Mouse (Mus musculus): ENCODE data around the gene Fam83d. TPM values are rescaled to one million over a fixed set of nuclear protein-coding genes. Genes with fewer than 3 reads are reported as not detected.

The Fam83d gene
- polyA plus RNA-seq, 1 experiment: 2.9 TPM

DNA sequence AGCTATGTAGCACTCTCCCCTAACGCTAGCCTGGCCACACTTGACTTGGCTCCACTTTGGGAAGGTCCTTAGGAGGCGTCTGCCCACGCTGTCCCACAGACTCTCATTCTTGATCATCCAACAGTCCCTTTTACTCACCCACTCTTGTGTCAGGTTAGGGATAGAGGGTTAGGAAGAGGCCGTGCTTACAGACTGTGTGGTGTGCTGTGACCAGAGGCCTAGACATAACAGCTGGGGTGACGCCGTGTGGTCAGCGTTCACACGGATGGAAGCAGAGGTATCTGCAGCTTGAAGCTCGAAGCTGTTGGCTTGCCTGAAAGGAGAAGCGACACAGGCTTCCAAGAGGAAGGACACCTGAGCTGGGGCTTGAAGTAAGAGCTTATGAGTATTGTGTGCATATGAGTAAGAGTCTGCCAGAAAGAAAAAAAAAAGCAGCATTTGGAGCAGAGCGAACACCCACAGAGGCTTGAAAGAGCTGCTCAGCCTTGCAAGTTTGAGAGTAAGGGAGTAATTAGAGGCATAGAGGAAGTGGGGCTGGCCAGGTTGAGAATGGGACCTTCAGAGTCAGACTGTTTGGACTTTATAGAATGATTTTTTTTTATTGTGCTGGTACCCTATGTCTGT, 24.3 kb upstream of the Fam83d start:
- H3K4me3 ChIP-seq (ENCODE audit: extremely low read depth, insufficient read depth, insufficient read length): no peak overlapping the region
- WGBS: 75% methylated on average over 11 of the region's 11 CpGs
- H3K4me1 ChIP-seq (ENCODE audit: control insufficient read depth, insufficient read depth, insufficient read length): peaks cover 13% of the 10 kb centered on the region; the same call in 1 of the 2 replicates
- no peaks in the 10 kb centered on the region for H3K27me3 ChIP-seq (ENCODE audit: control insufficient read depth, insufficient read depth, low read length)
- peaks cover 28% of the 10 kb centered on the region for H3K36me3 ChIP-seq (ENCODE audit: control insufficient read depth, insufficient read depth, low read length)
- peak overlapping the region; percentile 37; the same call in 1 of the 2 replicates for H3K27ac ChIP-seq (ENCODE audit: insufficient read depth, low read length)
- DNase-seq (ENCODE audit: low read depth in 1 of 2, low spot score in 2 of 2): no peak
- no peak for TF ChIP-seq CTCF (IDR thresholded peaks at IDR 0.05; ENCODE audit: extremely low read depth, insufficient read depth, insufficient read length, insufficient replicate concordance)
- no peak for TF ChIP-seq POLR2A (IDR thresholded peaks at IDR 0.05; ENCODE audit: low read depth, low read length)

DNA sequence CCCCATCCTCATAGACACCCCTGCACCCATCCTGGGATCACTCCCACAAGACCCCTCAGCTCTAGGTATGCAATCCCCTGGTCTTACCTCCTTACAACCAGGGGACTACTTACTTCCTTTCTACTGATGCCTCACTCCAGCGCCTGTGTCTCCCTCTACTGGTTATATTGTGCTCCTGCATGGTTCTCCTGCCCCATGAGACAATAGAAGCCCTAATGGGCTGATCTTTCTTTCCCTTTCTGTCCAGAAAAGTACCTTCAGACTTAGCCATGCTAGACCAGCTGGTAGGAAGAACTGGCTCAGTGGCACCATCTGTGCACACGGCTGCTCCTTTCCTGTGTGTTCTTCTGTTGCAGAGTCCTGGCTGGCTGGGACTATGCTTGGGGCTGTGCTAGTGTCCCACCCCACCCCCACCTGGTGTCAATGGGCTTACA, 22.8 kb upstream of the Fam83d start:
- H3K4me3 ChIP-seq (ENCODE audit: extremely low read depth, insufficient read depth, insufficient read length): no peak overlapping the region
- H3K27ac ChIP-seq (ENCODE audit: insufficient read depth, low read length): no peak overlapping the region
- H3K36me3 ChIP-seq (ENCODE audit: control insufficient read depth, insufficient read depth, low read length): peaks cover 35% of the 10 kb centered on the region
- peak; percentile 43 to 61 for DNase-seq (ENCODE audit: low read depth in 1 of 2, low spot score in 2 of 2)
- TF ChIP-seq POLR2A (IDR thresholded peaks at IDR 0.05; ENCODE audit: low read depth, low read length) (no peak), CTCF (IDR thresholded peaks at IDR 0.05; ENCODE audit: extremely low read depth, insufficient read depth, insufficient read length, insufficient replicate concordance) (peak; percentile 62; the same call in 1 of the 2 replicates)
- H3K27me3 ChIP-seq (ENCODE audit: control insufficient read depth, insufficient read depth, low read length): no peaks in the 10 kb centered on the region
- WGBS: 4% methylated on average over 2 of the region's 2 CpGs
- H3K4me1 ChIP-seq (ENCODE audit: control insufficient read depth, insufficient read depth, insufficient read length): peaks cover 13% of the 10 kb centered on the region; the same call in 1 of the 2 replicates

DNA sequence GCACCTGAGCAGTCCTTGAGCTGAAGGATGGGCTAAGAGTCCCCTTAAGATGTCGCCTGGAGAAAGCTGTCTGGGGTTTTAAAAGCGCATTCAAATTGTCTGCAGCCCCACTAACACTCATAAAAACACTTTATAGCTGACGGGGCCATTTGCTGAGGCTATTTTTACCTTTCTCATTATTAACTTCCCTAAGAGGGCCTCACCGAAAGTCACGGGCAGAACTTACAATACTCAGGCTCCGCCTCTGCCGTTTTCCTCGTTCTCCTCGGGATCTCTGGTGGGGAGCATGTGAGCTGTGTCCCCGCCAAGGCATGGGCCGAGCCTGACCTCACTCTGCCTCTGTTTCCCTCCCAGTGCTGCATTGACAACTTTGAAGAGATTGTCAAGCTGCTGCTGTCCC, 21.7 kb upstream of the Fam83d start:
- TF ChIP-seq POLR2A (IDR thresholded peaks at IDR 0.05; ENCODE audit: low read depth, low read length) (no peak), CTCF (IDR thresholded peaks at IDR 0.05; ENCODE audit: extremely low read depth, insufficient read depth, insufficient read length, insufficient replicate concordance) (no peak)
- H3K4me3 ChIP-seq (ENCODE audit: extremely low read depth, insufficient read depth, insufficient read length): no peak overlapping the region

DNA sequence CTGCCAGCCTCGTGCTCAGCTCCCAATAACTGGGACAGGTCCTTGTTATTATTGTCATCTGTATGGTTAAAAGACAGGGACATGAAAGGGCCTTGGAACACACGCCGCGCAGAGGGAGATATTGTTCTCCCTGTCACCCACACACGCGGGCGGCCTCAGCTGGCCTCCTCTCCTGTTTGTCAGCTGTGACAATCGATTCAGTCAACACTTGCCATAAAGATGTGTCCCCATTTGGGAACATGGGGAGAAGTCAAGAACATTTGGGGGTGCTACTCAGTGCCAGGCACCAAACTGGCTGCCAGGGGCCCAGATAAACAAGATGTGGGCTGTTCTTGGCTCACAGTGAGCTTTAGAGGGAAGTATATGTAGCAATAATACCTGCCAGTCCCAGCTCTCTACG, 18.5 kb upstream of the Fam83d start:
- Histone ChIP-seq H3K27ac (ENCODE audit: insufficient read depth, low read length) (no peak overlapping the region), H3K4me1 (ENCODE audit: control insufficient read depth, insufficient read depth, insufficient read length) (peaks cover 5% of the 10 kb centered on the region; the same call in 1 of the 2 replicates), H3K27me3 (ENCODE audit: control insufficient read depth, insufficient read depth, low read length) (no peaks in the 10 kb centered on the region), H3K36me3 (ENCODE audit: control insufficient read depth, insufficient read depth, low read length) (peaks cover 46% of the 10 kb centered on the region), H3K4me3 (ENCODE audit: extremely low read depth, insufficient read depth, insufficient read length) (no peak overlapping the region)
- TF ChIP-seq POLR2A (IDR thresholded peaks at IDR 0.05; ENCODE audit: low read depth, low read length) (no peak), CTCF (IDR thresholded peaks at IDR 0.05; ENCODE audit: extremely low read depth, insufficient read depth, insufficient read length, insufficient replicate concordance) (no peak)
- DNase-seq (ENCODE audit: low read depth in 1 of 2, low spot score in 2 of 2): no peak
- whole genome bisulfite sequencing: 95% methylated on average over 9 of the region's 9 CpGs

More for the DNA sequence above, 21.7 kb upstream of the Fam83d start:
- Histone ChIP-seq H3K27me3 (ENCODE audit: control insufficient read depth, insufficient read depth, low read length) (no peaks in the 10 kb centered on the region), H3K36me3 (ENCODE audit: control insufficient read depth, insufficient read depth, low read length) (peaks cover 43% of the 10 kb centered on the region), H3K27ac (ENCODE audit: insufficient read depth, low read length) (no peak overlapping the region), H3K4me1 (ENCODE audit: control insufficient read depth, insufficient read depth, insufficient read length) (peaks cover 13% of the 10 kb centered on the region; the same call in 1 of the 2 replicates)
- WGBS: 45% methylated on average over 11 of the region's 11 CpGs
- DNase-seq (ENCODE audit: low read depth in 1 of 2, low spot score in 2 of 2): no peak

DNA sequence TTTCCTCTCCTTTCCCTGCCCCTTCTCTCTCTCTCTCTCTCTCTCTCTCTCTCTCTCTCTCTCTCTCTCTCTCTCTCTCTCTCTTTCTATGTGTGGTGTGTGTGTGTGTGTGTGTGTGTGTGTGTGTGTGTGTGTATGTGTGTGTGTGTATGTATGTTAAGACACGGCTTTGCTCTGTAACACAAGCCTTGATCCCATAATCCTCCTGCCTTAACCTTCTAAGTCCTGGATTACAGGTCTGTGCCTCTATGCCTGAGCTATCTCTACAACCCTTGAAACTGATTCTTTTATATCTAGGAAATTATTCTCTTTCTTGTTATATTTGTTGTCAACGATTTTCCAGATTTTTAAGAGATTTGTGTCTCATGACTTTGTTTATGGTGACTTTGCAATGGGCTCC, 7.7 kb upstream of the Fam83d start:
- DNase-seq (ENCODE audit: low read depth in 1 of 2, low spot score in 2 of 2): no peak
- WGBS: 89% methylated on average over 2 of the region's 2 CpGs
- H3K36me3 ChIP-seq (ENCODE audit: control insufficient read depth, insufficient read depth, low read length): peaks cover 62% of the 10 kb centered on the region
- TF ChIP-seq POLR2A (IDR thresholded peaks at IDR 0.05; ENCODE audit: low read depth, low read length) (no peak), CTCF (IDR thresholded peaks at IDR 0.05; ENCODE audit: extremely low read depth, insufficient read depth, insufficient read length, insufficient replicate concordance) (no peak)
- no peaks in the 10 kb centered on the region for H3K27me3 ChIP-seq (ENCODE audit: control insufficient read depth, insufficient read depth, low read length)
- no peak overlapping the region for H3K27ac ChIP-seq (ENCODE audit: insufficient read depth, low read length)
- no peak overlapping the region for H3K4me3 ChIP-seq (ENCODE audit: extremely low read depth, insufficient read depth, insufficient read length)
- no peaks in the 10 kb centered on the region for H3K4me1 ChIP-seq (ENCODE audit: control insufficient read depth, insufficient read depth, insufficient read length)

DNA sequence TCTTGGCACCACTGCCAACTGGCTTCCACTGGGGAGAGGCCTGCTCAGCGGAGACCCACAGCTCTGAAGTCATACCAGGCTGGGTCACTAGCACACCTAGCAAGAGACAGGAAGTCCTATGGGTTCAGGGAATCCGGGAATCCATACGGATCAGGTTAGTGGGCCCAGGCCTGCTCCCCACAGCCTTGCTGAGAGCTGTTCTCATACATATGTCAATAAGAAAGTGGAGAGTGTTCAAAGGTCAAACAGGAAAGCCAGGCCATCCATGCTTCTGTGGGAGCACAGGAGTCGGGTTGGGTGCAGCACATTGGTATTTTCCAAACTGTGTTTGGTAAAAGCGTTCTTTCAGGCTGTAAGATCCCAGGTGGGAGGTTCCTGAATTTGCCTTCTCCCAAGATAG, 5.6 kb upstream of the Fam83d start:
- Histone ChIP-seq H3K27me3 (ENCODE audit: control insufficient read depth, insufficient read depth, low read length) (no peaks in the 10 kb centered on the region), H3K36me3 (ENCODE audit: control insufficient read depth, insufficient read depth, low read length) (peaks cover 43% of the 10 kb centered on the region), H3K4me1 (ENCODE audit: control insufficient read depth, insufficient read depth, insufficient read length) (peaks cover under 1% of the 10 kb centered on the region; the same call in 1 of the 2 replicates), H3K4me3 (ENCODE audit: extremely low read depth, insufficient read depth, insufficient read length) (no peak overlapping the region), H3K27ac (ENCODE audit: insufficient read depth, low read length) (no peak overlapping the region)
- DNase-seq (ENCODE audit: low read depth in 1 of 2, low spot score in 2 of 2): no peak
- 92% methylated on average over 5 of the region's 5 CpGs for WGBS
- TF ChIP-seq POLR2A (IDR thresholded peaks at IDR 0.05; ENCODE audit: low read depth, low read length): no peak
- no peak for TF ChIP-seq CTCF (IDR thresholded peaks at IDR 0.05; ENCODE audit: extremely low read depth, insufficient read depth, insufficient read length, insufficient replicate concordance)

DNA sequence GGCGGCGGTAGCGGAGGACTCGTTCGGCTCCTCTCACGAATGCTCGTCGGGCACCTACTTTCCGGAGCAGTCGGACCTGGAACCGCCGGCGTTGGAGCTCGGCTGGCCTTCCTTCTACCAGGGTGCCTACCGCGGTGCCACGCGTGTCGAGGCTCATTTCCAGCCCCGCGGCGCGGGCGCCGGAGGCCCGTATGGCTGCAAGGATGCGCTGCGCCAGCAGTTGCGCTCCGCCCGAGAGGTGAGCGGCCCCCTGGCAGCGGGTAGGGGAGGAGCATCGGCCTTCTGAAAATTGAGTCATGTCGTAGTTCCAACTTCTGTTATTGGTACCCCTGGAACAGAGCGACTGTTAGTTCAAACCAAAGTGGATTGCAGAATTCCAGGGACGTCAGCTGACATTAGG, 457 bp downstream of the Fam83d start:
- Histone ChIP-seq H3K36me3 (ENCODE audit: control insufficient read depth, insufficient read depth, low read length) (peaks cover 2% of the 10 kb centered on the region; the same call in 1 of the 2 replicates), H3K27ac (ENCODE audit: insufficient read depth, low read length) (no peak overlapping the region; the same call in 1 of the 2 replicates), H3K4me3 (ENCODE audit: extremely low read depth, insufficient read depth, insufficient read length) (peak overlapping the region; percentile 71), H3K4me1 (ENCODE audit: control insufficient read depth, insufficient read depth, insufficient read length) (peaks cover 2% of the 10 kb centered on the region), H3K27me3 (ENCODE audit: control insufficient read depth, insufficient read depth, low read length) (no peaks in the 10 kb centered on the region)
- DNase-seq (ENCODE audit: low read depth in 1 of 2, low spot score in 2 of 2): peak; percentile 22 to 25
- WGBS: under 1% methylated on average over 37 of the region's 37 CpGs
- TF ChIP-seq CTCF (IDR thresholded peaks at IDR 0.05; ENCODE audit: extremely low read depth, insufficient read depth, insufficient read length, insufficient replicate concordance): no peak
- TF ChIP-seq POLR2A (IDR thresholded peaks at IDR 0.05; ENCODE audit: low read depth, low read length): no peak

Measured in spleen, adult 2 months (tissue).